Mouse (Mus musculus) neural tube, embryonic 12.5 days (tissue): ENCODE results near the gene AC124502.3. TPM values are rescaled to one million over a fixed set of nuclear protein-coding genes. Genes with fewer than 3 reads are reported as not detected.

Experiments
- ATAC-seq: fragments of 200-750 bp; cut with Nextera tagmentation; 2 replicates; pipeline ENCODE4 v1.8.0; 2017; ENCODE audit warnings: low read depth, mild to moderate bottlenecking, moderate TSS enrichment, moderate library complexity; ENCODE audit not compliant: low FRiP score
- H3K27ac ChIP-seq: fragments of 300-500 bp; sonication (generic); 2 replicates; pipeline ENCODE4 v1.5.1; 2016
- H3K27me3 ChIP-seq: fragments of 300-500 bp; sonication (generic); replicated peaks from 2 replicates; pipeline ENCODE4 v1.6.1; 2016; ENCODE audit warnings: mild to moderate bottlenecking
- H3K36me3 ChIP-seq: fragments of 300-500 bp; sonication (generic); 2 replicates; pipeline ENCODE4 v1.6.1; 2016; ENCODE audit warnings: mild to moderate bottlenecking
- H3K4me1 ChIP-seq: fragments of 300-500 bp; sonication (generic); 2 replicates; pipeline ENCODE4 v1.6.1; 2016
- H3K4me2 ChIP-seq: fragments of 300-500 bp; sonication (generic); replicated peaks from 2 replicates; pipeline ENCODE4 v1.6.1; 2016; ENCODE audit warnings: mild to moderate bottlenecking
- H3K4me3 ChIP-seq: fragments of 300-500 bp; sonication (generic); 2 replicates; pipeline ENCODE4 v1.5.1; 2016
- H3K9ac ChIP-seq: fragments of 300-500 bp; sonication (generic); 2 replicates; pipeline ENCODE4 v1.6.1; 2016; ENCODE audit warnings: mild to moderate bottlenecking
- H3K9me3 ChIP-seq: fragments of 300-500 bp; sonication (generic); 2 replicates; pipeline ENCODE4 v1.6.1; 2016; ENCODE audit warnings: mild to moderate bottlenecking
- WGBS: fragments of 180-500 bp; shearing (Covaris S2); methylation state at CpG from one replicate; pipeline ENCODE4 v1.1.7; 2016; 5-methylcytosine and 5-hydroxymethylcytosine counted together
- polyA plus RNA-seq: library from polyadenylated mRNA; unstranded; fragments of >200 nt; fragmentation: Nextera tagmentation; extraction: Ambion mirVana; gene quantifications from 2 replicates; pipeline ENCODE4 v1.2.1, GENCODE M21; 2016

The AC124502.3 gene
- polyA plus RNA-seq, 1 experiment from 2014 or later, result 2.4 TPM

- H3K9ac ChIP-seq, result no peak overlapping the region
- H3K27ac ChIP-seq, result no peak overlapping the region
- 70% methylated on average over 4 of the region's 4 CpGs for WGBS
These were observed 33.8 kb upstream of the AC124502.3 start for GRCm38 (mm10) chr19:5004925-5005324.

GRCm38 (mm10) chr19:5013138-5013537 is 25.6 kb upstream of the AC124502.3 start:
- Histone ChIP-seq H3K4me3 (no peak overlapping the region), H3K27ac (no peak overlapping the region), H3K36me3 (no peaks in the 10 kb centered on the region), H3K4me1 (no peaks in the 10 kb centered on the region), H3K27me3 (no peaks in the 10 kb centered on the region), H3K4me2 (no peak overlapping the region), H3K9me3 (no peaks in the 10 kb centered on the region), H3K9ac (no peak overlapping the region)
- 71% methylated on average over 8 of the region's 8 CpGs for WGBS
- ATAC-seq, result no peak

More at GRCm38 (mm10) chr19:5004925-5005324, 33.8 kb upstream of the AC124502.3 start:
- Histone ChIP-seq H3K27me3 (no peaks in the 10 kb centered on the region), H3K4me1 (peaks cover 8% of the 10 kb centered on the region), H3K4me3 (no peak overlapping the region), H3K4me2 (no peak overlapping the region), H3K36me3 (no peaks in the 10 kb centered on the region), H3K9me3 (no peaks in the 10 kb centered on the region)
- ATAC-seq, result no peak

GRCm38 (mm10) chr19:5014961-5015398 is 23.7 kb upstream of the AC124502.3 start:
- no peak for ATAC-seq
- Histone ChIP-seq H3K27ac (no peak overlapping the region), H3K27me3 (no peaks in the 10 kb centered on the region), H3K4me1 (no peaks in the 10 kb centered on the region), H3K4me2 (no peak overlapping the region), H3K9me3 (no peaks in the 10 kb centered on the region), H3K4me3 (no peak overlapping the region), H3K9ac (no peak overlapping the region), H3K36me3 (no peaks in the 10 kb centered on the region)
- WGBS, result 16% methylated on average over 8 of the region's 8 CpGs

- no peaks in the 10 kb centered on the region for H3K9me3 ChIP-seq
- WGBS, result 42% methylated on average over 10 of the region's 10 CpGs
- H3K4me3 ChIP-seq, result no peak overlapping the region
- H3K27me3 ChIP-seq, result no peaks in the 10 kb centered on the region
- no peaks in the 10 kb centered on the region for H3K4me1 ChIP-seq
- H3K27ac ChIP-seq, result no peak overlapping the region
- no peak for ATAC-seq
- no peaks in the 10 kb centered on the region for H3K36me3 ChIP-seq
- no peak overlapping the region for H3K9ac ChIP-seq
- peak overlapping the region; percentile 12; the same call in 1 of the 2 replicates for H3K4me2 ChIP-seq
These were observed 22.4 kb upstream of the AC124502.3 start for GRCm38 (mm10) chr19:5016221-5016742.

GRCm38 (mm10) chr19:5016782-5017181 is 21.9 kb upstream of the AC124502.3 start:
- H3K27me3 ChIP-seq, result no peaks in the 10 kb centered on the region
- H3K9me3 ChIP-seq, result no peaks in the 10 kb centered on the region
- H3K9ac ChIP-seq, result no peak overlapping the region
- H3K27ac ChIP-seq, result no peak overlapping the region
- H3K4me3 ChIP-seq, result no peak overlapping the region
- H3K4me2 ChIP-seq, result peak overlapping the region; percentile 12; the same call in 1 of the 2 replicates
- WGBS, result 24% methylated on average over 12 of the region's 12 CpGs
- no peak for ATAC-seq
- no peaks in the 10 kb centered on the region for H3K36me3 ChIP-seq
- no peaks in the 10 kb centered on the region for H3K4me1 ChIP-seq

GRCm38 (mm10) chr19:5017611-5018010 is 21.1 kb upstream of the AC124502.3 start:
- no peaks in the 10 kb centered on the region for H3K4me1 ChIP-seq
- no peaks in the 10 kb centered on the region for H3K27me3 ChIP-seq
- no peak overlapping the region for H3K9ac ChIP-seq
- ATAC-seq, result no peak
- H3K9me3 ChIP-seq, result no peaks in the 10 kb centered on the region
- no peaks in the 10 kb centered on the region for H3K36me3 ChIP-seq
- no peak overlapping the region for H3K27ac ChIP-seq
- H3K4me3 ChIP-seq, result no peak overlapping the region
- whole genome bisulfite sequencing, result 87% methylated on average over 4 of the region's 4 CpGs
- no peak overlapping the region for H3K4me2 ChIP-seq

GRCm38 (mm10) chr19:5018191-5018590 is 20.5 kb upstream of the AC124502.3 start:
- ATAC-seq, result no peak
- H3K4me1 ChIP-seq, result no peaks in the 10 kb centered on the region; the same call in 1 of the 2 replicates
- H3K4me3 ChIP-seq, result no peak overlapping the region
- no peaks in the 10 kb centered on the region for H3K27me3 ChIP-seq
- H3K36me3 ChIP-seq, result no peaks in the 10 kb centered on the region
- no peak overlapping the region for H3K9ac ChIP-seq
- 91% methylated on average over 3 of the region's 3 CpGs for WGBS
- H3K27ac ChIP-seq, result no peak overlapping the region
- no peaks in the 10 kb centered on the region for H3K9me3 ChIP-seq
- H3K4me2 ChIP-seq, result no peak overlapping the region

GRCm38 (mm10) chr19:5021416-5021815 is 17.3 kb upstream of the AC124502.3 start:
- Histone ChIP-seq H3K4me2 (no peak overlapping the region), H3K9ac (no peak overlapping the region), H3K36me3 (no peaks in the 10 kb centered on the region; the same call in 1 of the 2 replicates), H3K27me3 (no peaks in the 10 kb centered on the region), H3K4me1 (peaks cover 8% of the 10 kb centered on the region), H3K9me3 (no peaks in the 10 kb centered on the region), H3K4me3 (no peak overlapping the region), H3K27ac (no peak overlapping the region)
- ATAC-seq, result no peak
- 83% methylated on average over 2 of the region's 2 CpGs for WGBS

- peak; percentile 95 for ATAC-seq
- under 1% methylated on average over 62 of the region's 62 CpGs for WGBS
- peaks cover 8% of the 10 kb centered on the region for H3K4me1 ChIP-seq
These were observed 14.8 kb upstream of the AC124502.3 start, which contains the start of gene Slc29a2 for GRCm38 (mm10) chr19:5023621-5024479. TSS of gene Slc29a2 (plus strand) at chr19:5023860.

GRCm38 (mm10) chr19:5026111-5026510 is 12.6 kb upstream of the AC124502.3 start:
- H3K36me3 ChIP-seq, result peaks cover 40% of the 10 kb centered on the region
- H3K27ac ChIP-seq, result no peak overlapping the region
- WGBS, result 94% methylated on average over 8 of the region's 8 CpGs
- no peak overlapping the region for H3K9ac ChIP-seq
- H3K27me3 ChIP-seq, result no peaks in the 10 kb centered on the region
- H3K9me3 ChIP-seq, result no peaks in the 10 kb centered on the region
- no peak overlapping the region for H3K4me2 ChIP-seq
- no peak overlapping the region for H3K4me3 ChIP-seq
- peaks cover 8% of the 10 kb centered on the region for H3K4me1 ChIP-seq
- no peak for ATAC-seq

More at GRCm38 (mm10) chr19:5023621-5024479, 14.8 kb upstream of the AC124502.3 start, which contains the start of gene Slc29a2:
- Histone ChIP-seq H3K36me3 (peaks cover 19% of the 10 kb centered on the region), H3K27me3 (no peaks in the 10 kb centered on the region), H3K27ac (peak within 1 kb of the TSS; percentile 76), H3K4me3 (peak within 1 kb of the TSS; percentile 72), H3K9ac (peak within 1 kb of the TSS; percentile 74), H3K4me2 (peak within 1 kb of the TSS; percentile 87), H3K9me3 (no peaks in the 10 kb centered on the region)

- no peak for ATAC-seq
- WGBS, result 82% methylated on average over 3 of the region's 3 CpGs
- Histone ChIP-seq H3K27ac (no peak overlapping the region), H3K27me3 (no peaks in the 10 kb centered on the region), H3K36me3 (peaks cover 34% of the 10 kb centered on the region), H3K4me2 (no peak overlapping the region), H3K9ac (no peak overlapping the region), H3K4me3 (no peak overlapping the region), H3K4me1 (0 out of 2 replicates have a peak, but pooled peaks cover 2% of the 10 kb centered on the region), H3K9me3 (no peaks in the 10 kb centered on the region)
These were observed 6.0 kb upstream of the AC124502.3 start for GRCm38 (mm10) chr19:5032686-5033085.

- no peak overlapping the region for H3K4me2 ChIP-seq
- H3K4me1 ChIP-seq, result peaks cover 26% of the 10 kb centered on the region
- no peak overlapping the region for H3K9ac ChIP-seq
- peaks cover under 1% of the 10 kb centered on the region; the same call in 1 of the 2 replicates for H3K36me3 ChIP-seq
- no peak overlapping the region for H3K4me3 ChIP-seq
- H3K9me3 ChIP-seq, result no peaks in the 10 kb centered on the region
- no peak for ATAC-seq
- H3K27me3 ChIP-seq, result no peaks in the 10 kb centered on the region
- WGBS, result 83% methylated on average over 4 of the region's 4 CpGs
- no peak overlapping the region for H3K27ac ChIP-seq
These were observed 2.1 kb upstream of the AC124502.3 start for GRCm38 (mm10) chr19:5036577-5036976.
